Mouse (Mus musculus) heart, adult 2 months (tissue): ENCODE results near the gene Notch4. TPM values are rescaled to one million over a fixed set of nuclear protein-coding genes. Genes with fewer than 3 reads are reported as not detected.

Source experiments
- DNase-seq, 2 experiments: peaks; one replicate each; pipeline ENCODE4 v3.0.0; 2021
- H3K27ac ChIP-seq: fragments of 200-600 bp; 2 replicates; pipeline ENCODE4 v1.8.1; 2022
- H3K27me3 ChIP-seq: fragments of 200-500 bp; 2 replicates; pipeline ENCODE4 v1.6.1; 2012; ENCODE audit warnings: mild to moderate bottlenecking, low read length, inconsistent platforms, mixed read lengths; ENCODE audit not compliant: control insufficient read depth, insufficient read depth
- H3K36me3 ChIP-seq: fragments of 200-500 bp; 2 replicates; pipeline ENCODE4 v1.6.1; 2012; ENCODE audit warnings: low read length, inconsistent platforms; ENCODE audit not compliant: control insufficient read depth, insufficient read depth
- H3K4me1 ChIP-seq: fragments of 200-500 bp; 2 replicates; pipeline ENCODE4 v1.6.1; 2011; ENCODE audit warnings: low read length; ENCODE audit not compliant: control insufficient read depth, insufficient read depth
- H3K4me3 ChIP-seq: fragments of 200-600 bp; 2 replicates; pipeline ENCODE4 v1.8.1; 2022
- H3K79me2 ChIP-seq: fragments of 200-500 bp; replicated peaks from 2 replicates; pipeline ENCODE4 v1.6.1; 2012; ENCODE audit warnings: mild to moderate bottlenecking, inconsistent platforms, low read length, moderate library complexity, mixed read lengths; ENCODE audit not compliant: control insufficient read depth, insufficient read depth
- H3K9ac ChIP-seq: fragments of 200-500 bp; 2 replicates; pipeline ENCODE4 v1.6.1; 2012; ENCODE audit warnings: low read depth, mild to moderate bottlenecking, control low read depth, inconsistent platforms, low read length, mixed read lengths
- CTCF ChIP-seq: fragments of 200-600 bp; IDR thresholded peaks from 2 replicates; pipeline ENCODE4 v1.8.1; 2022; ENCODE audit warnings: antibody characterized with exemption, mild to moderate bottlenecking, moderate library complexity
- EP300 ChIP-seq: fragments of 200-500 bp; IDR thresholded peaks from 2 replicates; pipeline ENCODE4 v1.6.1; 2011; ENCODE audit warnings: low read depth, low read length, control low read depth; ENCODE audit not compliant: insufficient read depth
- POLR2A ChIP-seq: fragments of 200-500 bp; IDR thresholded peaks from 2 replicates; pipeline ENCODE4 v1.6.1; 2011; ENCODE audit warnings: mild to moderate bottlenecking, low read depth, low read length, control low read depth; ENCODE audit not compliant: insufficient read depth
- WGBS: fragments of 180-500 bp; shearing (Covaris S2); methylation state at CpG from one replicate; pipeline ENCODE4 v1.1.7; 2018; 5-methylcytosine and 5-hydroxymethylcytosine counted together
- intact Hi-C: fragments of 180-260 bp; cut with DNase I; formaldehyde crosslinking; loops from one replicate; pipeline ENCODE4 v1.15.1; 2025
- polyA plus RNA-seq: library from polyadenylated mRNA; depleted of rRNA; stranded (reverse); fragments of >200 nt; gene quantifications from 2 replicates; pipeline ENCODE4 v1.2.3, GENCODE M21; 2012
- total RNA-seq, 2 experiments: library from RNA; stranded (reverse); gene quantifications; 2 replicates each; pipeline ENCODE4 v1.2.3; 2021

Notch4 gene
- total and polyA plus RNA-seq, 3 experiments: 21.4 to 32.3 (median 30.4) TPM

- Histone ChIP-seq H3K27ac (peak overlapping the region; percentile 97), H3K4me1 (peaks cover 3% of the 10 kb centered on the region), H3K4me3 (no peak overlapping the region), H3K79me2 (no peaks in the 10 kb centered on the region), H3K9ac (no peak overlapping the region), H3K27me3 (no peaks in the 10 kb centered on the region), H3K36me3 (no peaks in the 10 kb centered on the region)
- no peak for DNase-seq
- no peak for TF ChIP-seq POLR2A
- no peak for TF ChIP-seq CTCF
- TF ChIP-seq EP300: no peak
- 56% methylated on average over 11 of the region's 11 CpGs for WGBS
- intact Hi-C loops: no loop called here
Observed at GRCm38 (mm10) chr17:34563354-34563753, 714 bp upstream of the Notch4 start.

GRCm38 (mm10) chr17:34564796-34565195, 728 bp downstream of the Notch4 start:
- Histone ChIP-seq H3K9ac (peak overlapping the region; percentile 71), H3K4me1 (peaks cover 3% of the 10 kb centered on the region), H3K4me3 (peak overlapping the region; percentile 60), H3K36me3 (no peaks in the 10 kb centered on the region), H3K79me2 (no peaks in the 10 kb centered on the region), H3K27ac (peak overlapping the region; percentile 97), H3K27me3 (no peaks in the 10 kb centered on the region)
- peak; percentile 93 for TF ChIP-seq EP300
- TF ChIP-seq CTCF: no peak
- TF ChIP-seq POLR2A: peak; percentile 92
- WGBS: 24% methylated on average over 3 of the region's 3 CpGs
- peak; percentile 64 to 80 for DNase-seq
- intact Hi-C loops: loop anchor here (1.0 to 2.0 kb wide), 2 partner anchors 39 to 62 kb away; partner anchors contain the start of gene Rnf5

GRCm38 (mm10) chr17:34567311-34567710, 3.2 kb downstream of the Notch4 start:
- no peak for DNase-seq
- Histone ChIP-seq H3K4me3 (no peak overlapping the region), H3K9ac (no peak overlapping the region), H3K4me1 (peaks cover 1% of the 10 kb centered on the region), H3K27me3 (no peaks in the 10 kb centered on the region), H3K27ac (no peak overlapping the region), H3K79me2 (no peaks in the 10 kb centered on the region), H3K36me3 (no peaks in the 10 kb centered on the region)
- intact Hi-C loops: loop anchor here (2.0 kb wide), 1 partner anchor 13 kb away; no protein-coding TSS in a partner anchor
- TF ChIP-seq EP300 (no peak), CTCF (no peak), POLR2A (no peak)
- 69% methylated on average over 9 of the region's 9 CpGs for WGBS

GRCm38 (mm10) chr17:34568421-34568820, 4.4 kb downstream of the Notch4 start:
- Histone ChIP-seq H3K9ac (no peak overlapping the region), H3K79me2 (no peaks in the 10 kb centered on the region), H3K27me3 (no peaks in the 10 kb centered on the region), H3K36me3 (no peaks in the 10 kb centered on the region), H3K4me3 (no peak overlapping the region), H3K4me1 (peaks cover 1% of the 10 kb centered on the region), H3K27ac (no peak overlapping the region)
- intact Hi-C loops: no loop called here
- TF ChIP-seq EP300: no peak
- no peak for TF ChIP-seq POLR2A
- TF ChIP-seq CTCF: no peak
- 82% methylated on average over 13 of the region's 13 CpGs for WGBS
- DNase-seq: no peak

- Histone ChIP-seq H3K4me1 (peaks cover 1% of the 10 kb centered on the region), H3K4me3 (no peak overlapping the region), H3K9ac (no peak overlapping the region), H3K36me3 (no peaks in the 10 kb centered on the region), H3K27ac (no peak overlapping the region), H3K27me3 (no peaks in the 10 kb centered on the region), H3K79me2 (no peaks in the 10 kb centered on the region)
- no peak for DNase-seq
- TF ChIP-seq POLR2A (no peak), EP300 (no peak), CTCF (no peak)
- WGBS: 73% methylated on average over 4 of the region's 4 CpGs
- intact Hi-C loops: no loop called here
Observed at GRCm38 (mm10) chr17:34569919-34570318, 5.9 kb downstream of the Notch4 start.

- 26% methylated on average over 5 of the region's 5 CpGs for WGBS
- intact Hi-C loops: loop anchor here (2.0 kb wide), 1 partner anchor 47 kb away; no protein-coding TSS in a partner anchor
- TF ChIP-seq EP300: 0 out of 2 replicates have a peak, but pooled peaks have one; percentile 32
- TF ChIP-seq POLR2A: no peak
- peak; percentile 75 for TF ChIP-seq CTCF
- Histone ChIP-seq H3K27ac (no peak overlapping the region), H3K4me1 (no peaks in the 10 kb centered on the region), H3K9ac (no peak overlapping the region), H3K27me3 (no peaks in the 10 kb centered on the region), H3K4me3 (no peak overlapping the region), H3K36me3 (no peaks in the 10 kb centered on the region), H3K79me2 (no peaks in the 10 kb centered on the region)
- DNase-seq: no peak
Observed at GRCm38 (mm10) chr17:34571875-34572274, 7.8 kb downstream of the Notch4 start.
